Mouse (Mus musculus) layer of hippocampus, adult 11-12 months (tissue): Measurements from ENCODE around the gene Gm49383.
"Not testable (repeated sequence)": the region's sequence is repeated elsewhere in the genome, so short reads cannot be mapped to it uniquely, and the experiment has no call there.

Experiments used
- DNase-seq: peaks from one replicate; pipeline ENCODE4 v3.0.0; 2022; ENCODE audit warnings: low spot score

The Gm49383 gene

DNA sequence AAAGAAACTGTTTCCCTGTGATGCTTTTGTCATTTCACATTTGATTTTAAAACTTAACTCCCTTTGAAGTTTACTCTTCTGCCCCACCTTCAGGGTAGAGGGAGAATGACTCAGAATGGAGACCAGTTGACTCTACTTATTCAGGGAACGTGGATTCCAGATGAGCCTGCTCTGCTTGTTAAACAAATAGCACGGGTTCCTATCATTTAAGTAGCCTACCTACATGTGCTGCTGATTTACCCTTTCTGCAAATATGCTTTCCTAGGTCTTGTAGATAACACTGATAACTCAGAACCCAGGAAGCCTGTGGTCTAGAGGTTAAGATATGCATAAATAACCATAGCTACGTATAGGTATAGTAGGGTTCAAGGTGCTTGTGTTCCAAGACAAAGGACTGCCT is 32.0 kb downstream of the Gm49383 start:
- DNase-seq = no peak

DNA sequence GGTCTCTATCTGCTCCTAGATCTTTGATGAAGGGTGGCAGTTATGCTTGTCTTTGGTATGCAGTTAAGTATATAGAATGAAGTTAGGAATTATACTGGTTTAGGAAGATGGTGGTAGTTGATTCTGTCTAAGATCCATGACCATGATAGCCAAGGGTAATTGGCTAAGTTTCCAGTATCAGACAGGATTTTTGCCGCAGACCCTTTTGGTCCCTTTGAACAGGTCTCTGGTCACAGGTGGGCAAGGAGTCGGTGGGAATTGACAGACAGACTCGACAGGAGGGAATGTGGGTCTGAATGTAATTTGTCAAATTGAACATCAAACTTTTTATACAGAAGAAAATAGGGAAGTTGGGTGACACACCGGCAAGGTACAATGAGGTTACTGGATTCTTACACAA is 33.3 kb downstream of the Gm49383 start:
- not testable (repeated sequence) for DNase-seq

DNA sequence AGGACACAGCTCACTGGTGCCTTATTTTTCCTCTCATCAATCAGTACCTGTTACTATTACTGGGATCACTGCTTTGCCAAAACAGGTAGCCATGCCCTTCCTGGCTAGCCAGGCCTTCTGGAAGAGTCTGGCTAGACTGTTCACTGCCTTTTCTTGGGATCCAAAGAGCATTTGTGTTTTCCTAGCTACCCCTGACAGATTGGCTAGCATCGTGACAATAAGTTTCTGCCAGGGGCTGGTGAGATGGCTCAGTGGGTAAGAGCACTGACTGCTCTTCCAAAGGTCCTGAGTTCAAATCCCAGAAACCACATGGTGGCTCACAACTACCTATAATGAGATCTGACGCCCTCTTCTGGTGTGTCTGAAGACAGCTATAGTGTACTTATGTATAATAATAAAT is 36.2 kb downstream of the Gm49383 start:
- not testable (repeated sequence) for DNase-seq

DNA sequence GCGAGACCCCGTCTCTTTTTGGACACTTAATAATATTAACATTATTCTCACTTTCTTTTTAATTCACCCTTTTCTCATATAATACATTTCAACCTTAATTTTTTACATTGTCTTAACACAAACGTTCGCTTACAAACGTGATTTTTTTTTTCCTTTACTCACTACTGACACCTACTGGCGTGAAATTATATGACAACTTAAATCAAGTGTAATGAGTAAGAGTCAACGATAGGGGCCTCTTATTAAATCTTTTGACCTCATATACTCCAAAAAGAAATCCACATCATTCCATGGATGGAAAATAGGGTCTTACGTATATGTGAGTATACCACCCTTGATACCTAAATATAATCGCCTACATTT is 37.3 kb downstream of the Gm49383 start:
- peak; percentile 24 for DNase-seq

DNA sequence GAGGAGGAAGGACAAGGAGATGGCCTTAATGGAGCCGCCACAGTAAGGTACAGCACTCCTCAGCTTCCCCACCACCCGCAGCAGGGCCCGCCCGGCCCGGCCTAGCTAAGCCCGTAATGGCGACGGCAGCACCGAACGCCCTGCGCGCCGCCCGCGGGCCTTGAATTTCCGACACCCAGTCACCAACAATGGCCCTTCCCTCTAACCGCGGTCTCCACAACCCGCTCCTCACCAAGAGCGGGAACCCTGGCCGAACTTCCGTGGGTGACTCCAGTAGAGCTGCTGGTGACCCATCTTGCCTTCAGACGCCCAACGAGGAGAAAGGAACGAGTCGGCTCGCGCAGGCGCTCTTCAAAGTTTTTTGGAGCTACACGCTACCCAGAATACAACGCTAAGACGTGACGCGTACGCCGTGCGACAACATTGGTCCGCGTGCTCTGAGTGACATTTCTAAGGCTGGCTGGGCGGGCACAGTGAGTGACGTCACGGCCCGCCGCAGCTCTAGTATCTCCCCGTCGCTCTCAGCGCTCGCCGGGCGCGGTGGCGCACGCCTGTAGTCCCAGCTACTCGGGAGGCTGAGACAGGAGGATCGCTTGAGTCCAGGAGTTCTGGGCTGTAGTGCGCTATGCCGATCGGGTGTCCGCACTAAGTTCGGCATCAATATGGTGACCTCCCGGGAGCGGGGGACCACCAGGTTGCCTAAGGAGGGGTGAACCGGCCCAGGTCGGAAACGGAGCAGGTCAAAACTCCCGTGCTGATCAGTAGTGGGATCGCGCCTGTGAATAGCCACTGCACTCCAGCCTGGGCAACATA is 37.9 kb downstream of the Gm49383 start, which contains the start of gene Rps29:
TSS of gene Rps29 (minus strand) at position 422 of the 813 bp plus-strand sequence.
- peak; percentile 99 for DNase-seq

DNA sequence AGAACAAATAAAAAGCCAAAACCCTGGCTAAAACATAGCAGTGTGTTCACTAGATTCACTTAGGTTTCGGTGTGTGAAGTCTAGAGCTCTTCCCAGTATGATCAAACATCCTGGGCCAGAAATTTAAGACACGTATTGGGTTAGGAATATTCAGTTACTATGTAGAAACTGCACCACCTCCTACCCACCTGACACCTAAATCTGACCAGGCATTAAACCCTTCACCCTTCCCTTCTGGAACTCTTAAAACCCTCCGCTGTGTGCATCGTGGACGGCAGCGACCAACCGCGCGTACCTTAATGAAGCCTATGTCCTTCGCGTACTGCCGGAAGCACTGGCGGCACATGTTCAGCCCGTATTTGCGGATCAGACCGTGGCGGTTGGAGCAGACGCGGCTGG is 38.5 kb downstream of the Gm49383 start:
- no peak for DNase-seq

DNA sequence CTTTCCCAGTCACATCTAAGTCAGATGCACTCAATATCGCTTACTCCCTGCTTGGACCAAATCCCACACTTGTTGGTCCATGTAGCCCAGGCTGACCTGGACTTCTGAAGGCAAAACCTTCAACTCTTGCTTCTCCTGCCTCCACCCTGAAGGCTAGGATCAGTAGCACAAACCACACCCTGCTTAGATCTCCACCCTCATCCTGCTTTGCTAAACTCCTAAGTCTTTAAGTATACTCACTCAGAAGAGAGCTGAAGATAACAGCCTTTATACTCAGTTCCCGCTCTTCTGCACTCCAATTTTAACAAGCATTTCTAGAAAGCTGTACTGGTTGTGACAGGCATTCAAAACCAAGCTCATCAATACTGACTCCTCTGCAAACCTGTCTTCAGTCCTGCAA is 39.8 kb downstream of the Gm49383 start:
- no peak for DNase-seq

DNA sequence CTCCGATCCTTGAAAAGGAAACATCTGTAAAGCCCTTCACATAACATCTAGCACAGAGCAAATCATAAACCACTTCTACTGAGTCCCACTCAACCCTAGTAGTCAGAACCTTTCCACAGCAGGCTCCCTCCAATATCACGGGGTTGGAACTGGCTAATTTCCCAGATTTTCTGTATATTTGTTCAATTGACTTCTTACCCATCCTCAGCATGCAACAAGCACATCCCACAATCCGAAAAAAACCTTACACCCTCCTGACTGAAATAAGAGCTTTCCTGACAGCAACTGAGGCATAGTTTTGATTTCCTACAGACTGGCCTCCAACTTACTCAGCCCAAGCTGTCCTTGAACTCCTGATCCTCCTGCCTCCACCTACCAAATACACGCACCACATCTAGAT is 40.5 kb downstream of the Gm49383 start:
- no peak for DNase-seq

DNA sequence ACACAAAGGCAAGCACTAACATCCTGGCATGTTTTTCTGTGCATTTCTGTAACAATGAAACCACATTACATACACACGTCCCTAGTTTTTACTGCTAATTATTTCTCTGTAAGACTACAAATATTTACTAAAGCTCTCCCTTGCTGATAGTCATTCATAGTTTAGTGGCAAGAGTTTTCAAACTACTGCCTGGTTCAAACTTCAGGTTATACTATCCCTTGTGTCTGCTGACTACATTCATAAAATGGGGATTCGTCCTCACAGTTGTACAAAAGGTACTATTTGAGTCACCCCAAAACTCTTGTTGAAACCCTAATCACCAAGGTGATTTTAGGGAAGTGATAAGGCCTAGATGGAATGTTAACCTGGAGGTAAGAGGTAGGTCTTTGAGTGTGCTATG is 41.0 kb downstream of the Gm49383 start:
- DNase-seq = no peak

DNA sequence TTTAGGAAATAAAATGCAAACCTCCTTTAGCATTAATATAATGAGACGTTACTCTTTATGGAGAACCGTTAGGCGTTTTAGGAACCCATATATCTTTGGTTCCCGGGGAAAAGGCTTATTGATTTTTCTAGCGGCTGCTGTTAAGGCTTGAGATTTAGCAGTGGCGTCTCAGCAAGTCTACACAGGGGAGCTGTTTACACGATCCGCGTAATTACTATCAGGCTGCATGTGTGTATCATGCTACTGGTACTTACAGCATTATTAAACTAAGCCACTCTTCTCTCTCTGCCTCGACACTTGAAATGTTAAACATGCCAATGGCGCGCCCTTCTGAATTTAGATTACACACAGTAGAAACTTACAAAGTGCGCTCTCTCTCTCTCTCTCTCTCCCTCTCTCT is 46.9 kb downstream of the Gm49383 start:
- no peak for DNase-seq

DNA sequence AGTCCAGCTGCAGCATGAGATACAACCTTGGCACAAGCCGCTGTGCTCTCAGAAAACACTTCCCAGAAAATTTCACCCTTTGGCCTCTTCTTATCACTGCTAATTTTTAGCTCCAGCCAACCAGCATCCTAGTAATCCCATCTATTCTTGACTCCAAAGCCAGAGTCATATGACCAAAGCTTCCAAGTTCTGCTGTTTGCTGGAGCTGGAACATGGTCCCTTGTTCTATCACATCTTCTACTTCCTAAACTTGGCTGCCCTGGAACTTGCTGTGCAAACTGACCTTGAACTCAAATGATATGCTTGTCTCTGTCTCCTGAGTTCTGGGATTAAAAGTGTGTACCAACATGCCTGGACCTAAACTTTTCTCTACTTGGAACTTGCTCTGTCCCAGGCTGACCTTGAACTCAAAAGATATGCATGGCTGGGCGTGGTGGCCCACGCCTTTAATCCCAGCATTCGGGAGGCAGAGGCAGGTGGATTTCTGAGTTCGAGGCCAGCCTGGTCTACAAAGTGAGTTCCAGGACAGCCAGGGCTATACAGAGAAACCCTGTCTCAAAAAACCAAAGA is 49.7 kb downstream of the Gm49383 start:
- DNase-seq = no peak

DNA sequence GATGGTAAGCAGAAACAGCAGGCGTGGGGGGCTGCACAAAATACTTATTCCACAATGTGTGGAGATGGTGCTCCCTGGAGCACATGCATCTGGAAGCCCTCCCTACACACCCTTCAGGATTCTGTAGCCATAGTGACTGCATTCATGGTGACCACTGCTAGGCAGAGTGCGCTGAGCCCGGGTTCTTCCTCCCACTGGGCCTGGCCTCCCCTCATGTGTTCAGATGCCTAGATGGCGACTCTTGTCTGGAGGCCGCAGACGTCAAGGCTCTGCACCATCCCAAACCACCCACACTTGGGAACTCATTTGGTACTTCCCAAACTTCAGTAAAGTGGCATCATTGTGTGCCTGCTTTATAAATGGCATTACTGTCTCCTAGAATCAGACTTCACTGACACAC is 53.4 kb downstream of the Gm49383 start:
- no peak for DNase-seq

DNA sequence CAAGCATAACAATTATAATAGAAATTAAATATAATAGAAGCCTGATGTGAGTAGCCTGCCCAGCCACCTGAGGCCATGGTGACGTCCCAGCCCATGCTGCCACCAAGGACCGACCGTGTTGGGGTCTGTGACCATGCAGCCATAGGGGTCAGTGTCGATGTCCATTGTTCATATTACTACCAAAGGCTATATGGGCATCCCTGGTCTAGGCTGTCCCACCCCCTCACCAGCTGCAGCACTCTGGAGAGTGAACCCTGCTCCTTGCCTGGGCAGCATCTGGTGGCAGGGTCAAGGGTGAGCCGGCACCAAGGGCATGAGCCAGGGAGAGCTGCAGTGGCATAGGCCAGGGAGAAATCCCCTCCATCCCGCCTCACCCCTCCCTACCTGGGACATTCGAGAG is 57.1 kb downstream of the Gm49383 start:
- no peak for DNase-seq

DNA sequence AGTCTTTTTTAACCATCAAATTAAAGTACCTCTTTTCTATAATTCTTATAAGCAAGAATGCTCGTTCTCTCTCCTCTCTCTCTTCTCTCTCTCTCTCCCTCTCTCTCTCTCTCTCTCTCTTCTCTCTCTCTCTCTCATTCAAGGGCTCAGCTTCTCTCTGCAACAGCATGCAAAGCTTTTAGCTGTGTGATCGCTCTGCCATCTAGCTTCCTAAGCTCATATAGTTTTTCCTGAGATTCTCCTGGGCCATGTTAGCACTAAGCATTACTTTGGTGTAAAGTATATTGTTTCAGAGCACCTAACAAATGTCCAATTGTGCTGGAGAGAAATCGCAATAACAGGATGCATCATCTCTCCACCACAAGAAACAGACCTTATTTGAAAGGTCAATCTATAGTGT is 57.7 kb downstream of the Gm49383 start:
- DNase-seq = no peak
